Mouse (Mus musculus) midbrain, embryonic 15.5 days (tissue): Measurements from ENCODE around the gene Tnfrsf1b. TPM values are rescaled to one million over a fixed set of nuclear protein-coding genes. Genes with fewer than 3 reads are reported as not detected.

Experiments used
- ATAC-seq: fragments of 200-750 bp; cut with Nextera tagmentation; replicated peaks from 2 replicates; pipeline ENCODE4 v1.8.0; 2017; ENCODE audit warnings: moderate TSS enrichment
- H3K27ac ChIP-seq: fragments of 300-500 bp; sonication (generic); 2 replicates; pipeline ENCODE4 v1.5.1; 2015; ENCODE audit warnings: mild to moderate bottlenecking, inconsistent platforms
- H3K27me3 ChIP-seq: fragments of 300-500 bp; sonication (generic); replicated peaks from 2 replicates; pipeline ENCODE4 v1.6.1; 2015; ENCODE audit warnings: inconsistent platforms
- H3K36me3 ChIP-seq: fragments of 300-500 bp; sonication (generic); replicated peaks from 2 replicates; pipeline ENCODE4 v1.6.1; 2015; ENCODE audit warnings: inconsistent platforms
- H3K4me1 ChIP-seq: fragments of 300-500 bp; sonication (generic); 2 replicates; pipeline ENCODE4 v1.6.1; 2015; ENCODE audit warnings: inconsistent platforms
- H3K4me2 ChIP-seq: fragments of 300-500 bp; sonication (generic); 2 replicates; pipeline ENCODE4 v1.6.1; 2015; ENCODE audit warnings: inconsistent platforms, mild to moderate bottlenecking, moderate library complexity
- H3K4me3 ChIP-seq: fragments of 300-500 bp; sonication (generic); 2 replicates; pipeline ENCODE4 v1.5.1; 2015; ENCODE audit warnings: mild to moderate bottlenecking, inconsistent platforms
- H3K9ac ChIP-seq: fragments of 300-500 bp; sonication (generic); 2 replicates; pipeline ENCODE4 v1.6.1; 2015; ENCODE audit warnings: mild to moderate bottlenecking, inconsistent platforms
- H3K9me3 ChIP-seq: fragments of 300-500 bp; sonication (generic); 2 replicates; pipeline ENCODE4 v1.6.1; 2016; ENCODE audit warnings: inconsistent platforms
- WGBS: fragments of 180-500 bp; shearing (Covaris S2); methylation state at CpG from one replicate; pipeline ENCODE4 v1.1.7; 2015; ENCODE audit warnings: mixed read lengths; 5-methylcytosine and 5-hydroxymethylcytosine counted together
- polyA plus RNA-seq: library from polyadenylated mRNA; unstranded; fragments of >200 nt; fragmentation: Nextera tagmentation; extraction: Ambion mirVana; gene quantifications from 2 replicates; pipeline ENCODE4 v1.2.1, GENCODE M21; 2015

Tnfrsf1b gene
- polyA plus RNA-seq, 1 experiment from 2014 or later, result 3.1 TPM

- H3K4me3 ChIP-seq, result no peak overlapping the region
- ATAC-seq, result no peak
Measured at GRCm38 (mm10) chr4:145273923-145274322, 27.3 kb upstream of the Tnfrsf1b start.

GRCm38 (mm10) chr4:145272763-145273162 lies 26.1 kb upstream of the Tnfrsf1b start:
- no peak for ATAC-seq
- H3K27me3 ChIP-seq, result no peaks in the 10 kb centered on the region
- H3K9ac ChIP-seq, result no peak overlapping the region
- H3K27ac ChIP-seq, result no peak overlapping the region
- H3K4me2 ChIP-seq, result no peak overlapping the region
- H3K9me3 ChIP-seq, result no peaks in the 10 kb centered on the region
- no peak overlapping the region for H3K4me3 ChIP-seq
- H3K36me3 ChIP-seq, result no peaks in the 10 kb centered on the region
- 82% methylated on average over 1 of the region's 1 CpGs for WGBS
- H3K4me1 ChIP-seq, result no peaks in the 10 kb centered on the region

More at GRCm38 (mm10) chr4:145273923-145274322, 27.3 kb upstream of the Tnfrsf1b start:
- Histone ChIP-seq H3K9me3 (no peaks in the 10 kb centered on the region), H3K27ac (no peak overlapping the region), H3K9ac (no peak overlapping the region), H3K4me2 (no peak overlapping the region), H3K4me1 (no peaks in the 10 kb centered on the region), H3K36me3 (no peaks in the 10 kb centered on the region), H3K27me3 (no peaks in the 10 kb centered on the region)
- 83% methylated on average over 5 of the region's 5 CpGs for WGBS

- Histone ChIP-seq H3K4me3 (no peak overlapping the region), H3K4me1 (no peaks in the 10 kb centered on the region), H3K4me2 (no peak overlapping the region), H3K9me3 (no peaks in the 10 kb centered on the region), H3K9ac (no peak overlapping the region), H3K36me3 (no peaks in the 10 kb centered on the region), H3K27ac (no peak overlapping the region), H3K27me3 (no peaks in the 10 kb centered on the region)
- ATAC-seq, result no peak
- WGBS, result 82% methylated on average over 4 of the region's 4 CpGs
Measured at GRCm38 (mm10) chr4:145271634-145272033, 25.0 kb upstream of the Tnfrsf1b start.

- no peak overlapping the region for H3K9ac ChIP-seq
- H3K27ac ChIP-seq, result no peak overlapping the region
- H3K27me3 ChIP-seq, result no peaks in the 10 kb centered on the region
- no peak overlapping the region for H3K4me2 ChIP-seq
- H3K9me3 ChIP-seq, result no peaks in the 10 kb centered on the region
- no peaks in the 10 kb centered on the region for H3K36me3 ChIP-seq
- no peaks in the 10 kb centered on the region for H3K4me1 ChIP-seq
- H3K4me3 ChIP-seq, result no peak overlapping the region
- ATAC-seq, result no peak
- 89% methylated on average over 5 of the region's 5 CpGs for WGBS
Measured at GRCm38 (mm10) chr4:145270136-145270535, 23.5 kb upstream of the Tnfrsf1b start.

GRCm38 (mm10) chr4:145267631-145268110 lies 21.0 kb upstream of the Tnfrsf1b start:
- no peak overlapping the region for H3K4me2 ChIP-seq
- no peak for ATAC-seq
- H3K27ac ChIP-seq, result no peak overlapping the region
- H3K9ac ChIP-seq, result no peak overlapping the region
- no peaks in the 10 kb centered on the region for H3K36me3 ChIP-seq
- H3K4me3 ChIP-seq, result no peak overlapping the region
- 85% methylated on average over 4 of the region's 4 CpGs for WGBS
- no peaks in the 10 kb centered on the region for H3K4me1 ChIP-seq
- H3K9me3 ChIP-seq, result no peaks in the 10 kb centered on the region
- H3K27me3 ChIP-seq, result no peaks in the 10 kb centered on the region

- Histone ChIP-seq H3K9me3 (no peaks in the 10 kb centered on the region), H3K36me3 (no peaks in the 10 kb centered on the region), H3K4me3 (no peak overlapping the region), H3K4me2 (no peak overlapping the region), H3K9ac (no peak overlapping the region), H3K27ac (no peak overlapping the region), H3K4me1 (no peaks in the 10 kb centered on the region), H3K27me3 (no peaks in the 10 kb centered on the region)
- no peak for ATAC-seq
- WGBS, result 87% methylated on average over 4 of the region's 4 CpGs
Measured at GRCm38 (mm10) chr4:145266505-145266904, 19.8 kb upstream of the Tnfrsf1b start.

- no peak overlapping the region for H3K27ac ChIP-seq
- no peaks in the 10 kb centered on the region for H3K9me3 ChIP-seq
- H3K4me1 ChIP-seq, result no peaks in the 10 kb centered on the region
- H3K9ac ChIP-seq, result no peak overlapping the region
- no peaks in the 10 kb centered on the region for H3K36me3 ChIP-seq
- no peaks in the 10 kb centered on the region for H3K27me3 ChIP-seq
- WGBS, result 51% methylated on average over 2 of the region's 2 CpGs
- H3K4me2 ChIP-seq, result no peak overlapping the region
- ATAC-seq, result no peak
- H3K4me3 ChIP-seq, result no peak overlapping the region
Measured at GRCm38 (mm10) chr4:145264761-145265160, 18.1 kb upstream of the Tnfrsf1b start.

- no peak overlapping the region for H3K4me3 ChIP-seq
- no peak overlapping the region for H3K9ac ChIP-seq
- H3K4me2 ChIP-seq, result no peak overlapping the region
- 91% methylated on average over 1 of the region's 1 CpGs for whole genome bisulfite sequencing
- no peaks in the 10 kb centered on the region for H3K9me3 ChIP-seq
- no peaks in the 10 kb centered on the region for H3K27me3 ChIP-seq
- H3K4me1 ChIP-seq, result no peaks in the 10 kb centered on the region
- H3K27ac ChIP-seq, result no peak overlapping the region
- H3K36me3 ChIP-seq, result no peaks in the 10 kb centered on the region
- no peak for ATAC-seq
Measured at GRCm38 (mm10) chr4:145263583-145263982, 16.9 kb upstream of the Tnfrsf1b start.

GRCm38 (mm10) chr4:145260802-145261201 lies 14.1 kb upstream of the Tnfrsf1b start:
- no peaks in the 10 kb centered on the region for H3K9me3 ChIP-seq
- no peaks in the 10 kb centered on the region for H3K4me1 ChIP-seq
- 83% methylated on average over 5 of the region's 5 CpGs for WGBS
- no peak for ATAC-seq
- no peaks in the 10 kb centered on the region for H3K36me3 ChIP-seq
- H3K9ac ChIP-seq, result no peak overlapping the region
- H3K4me3 ChIP-seq, result no peak overlapping the region
- no peak overlapping the region for H3K4me2 ChIP-seq
- no peaks in the 10 kb centered on the region for H3K27me3 ChIP-seq
- H3K27ac ChIP-seq, result no peak overlapping the region

GRCm38 (mm10) chr4:145257751-145258434 lies 11.2 kb upstream of the Tnfrsf1b start:
- 58% methylated on average over 5 of the region's 5 CpGs for WGBS
- Histone ChIP-seq H3K27ac (no peak overlapping the region), H3K4me1 (no peaks in the 10 kb centered on the region), H3K36me3 (no peaks in the 10 kb centered on the region), H3K27me3 (no peaks in the 10 kb centered on the region), H3K4me2 (no peak overlapping the region), H3K4me3 (no peak overlapping the region), H3K9me3 (no peaks in the 10 kb centered on the region), H3K9ac (no peak overlapping the region)
- no peak for ATAC-seq

- H3K4me1 ChIP-seq, result no peaks in the 10 kb centered on the region
- H3K9me3 ChIP-seq, result no peaks in the 10 kb centered on the region
- no peaks in the 10 kb centered on the region for H3K36me3 ChIP-seq
- H3K27ac ChIP-seq, result no peak overlapping the region
- whole genome bisulfite sequencing, result 82% methylated on average over 5 of the region's 5 CpGs
- H3K9ac ChIP-seq, result no peak overlapping the region
- H3K27me3 ChIP-seq, result no peaks in the 10 kb centered on the region; the same call in 1 of the 2 replicates
- no peak for ATAC-seq
- no peak overlapping the region for H3K4me2 ChIP-seq
- no peak overlapping the region for H3K4me3 ChIP-seq
Measured at GRCm38 (mm10) chr4:145256144-145256543, 9.5 kb upstream of the Tnfrsf1b start.

GRCm38 (mm10) chr4:145254418-145254817 lies 7.7 kb upstream of the Tnfrsf1b start:
- H3K4me3 ChIP-seq, result no peak overlapping the region
- H3K36me3 ChIP-seq, result no peaks in the 10 kb centered on the region
- H3K9ac ChIP-seq, result no peak overlapping the region
- H3K9me3 ChIP-seq, result no peaks in the 10 kb centered on the region
- ATAC-seq, result no peak
- no peak overlapping the region for H3K27ac ChIP-seq
- no peaks in the 10 kb centered on the region; the same call in 1 of the 2 replicates for H3K27me3 ChIP-seq
- 65% methylated on average over 13 of the region's 13 CpGs for WGBS
- H3K4me1 ChIP-seq, result no peaks in the 10 kb centered on the region
- no peak overlapping the region for H3K4me2 ChIP-seq

- Histone ChIP-seq H3K27me3 (peaks cover 4% of the 10 kb centered on the region), H3K4me1 (no peaks in the 10 kb centered on the region), H3K4me2 (no peak overlapping the region), H3K36me3 (no peaks in the 10 kb centered on the region), H3K9ac (no peak overlapping the region), H3K27ac (no peak overlapping the region), H3K9me3 (no peaks in the 10 kb centered on the region), H3K4me3 (no peak overlapping the region)
- WGBS, result 92% methylated on average over 8 of the region's 8 CpGs
- no peak for ATAC-seq
Measured at GRCm38 (mm10) chr4:145252611-145253010, 5.9 kb upstream of the Tnfrsf1b start.
